In the genomic region with DNA sequence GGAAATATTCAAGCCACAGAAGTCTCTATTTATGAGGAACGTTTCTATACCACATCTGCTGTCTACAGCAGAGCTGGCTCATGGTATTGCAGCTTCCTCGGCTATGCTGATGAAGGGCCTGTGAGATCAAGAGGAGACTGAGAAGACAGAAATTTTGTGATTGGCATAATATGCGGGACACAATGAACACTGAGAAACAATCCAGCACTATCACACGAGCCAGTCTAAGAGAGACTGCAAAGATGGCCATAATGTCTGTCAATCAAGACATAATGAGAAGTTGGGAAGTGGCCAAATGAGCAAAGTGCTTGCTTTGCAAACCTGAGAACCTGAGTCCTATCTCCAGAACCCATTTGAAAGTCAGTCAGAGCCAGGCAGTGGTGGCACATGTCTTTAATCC, we compare ENCODE assay signal across 17 mouse cellular contexts.
DNase-seq lines count a peak whose midpoint lies in the region; ATAC-seq and TF ChIP-seq lines count a peak whose summit lies in the region.
"Had no signal": no experiment of that assay in that cellular context is flagged by ENCODE, and none has a peak within 500 bp of the region (broad histone marks: within the 10 kb centered on the region; RNA-seq: fewer than 3 reads in every experiment).

No protein-coding gene starts in this region.

- 17% methylated on average over 4 of the region's 4 CpGs for WGBS in forebrain, embryonic 15.5 days
- 88% methylated on average over 4 of the region's 4 CpGs for WGBS in forebrain, embryonic 10.5 days
- WGBS in hindbrain, postnatal 0 days: 26% methylated on average over 4 of the region's 4 CpGs
- WGBS in hindbrain, embryonic 14.5 days: 48% methylated on average over 4 of the region's 4 CpGs

- no peak for TF ChIP-seq CTCF in hindbrain, postnatal 0 days (IDR thresholded peaks at IDR 0.05; ENCODE audit: low read depth)
- no peak for TF ChIP-seq CTCF in cortical plate, adult 2 months (IDR thresholded peaks at IDR 0.05; ENCODE audit: extremely low read depth, insufficient read depth, low read length)

- H3K4me3 ChIP-seq in forebrain, embryonic 15.5 days: no peak overlapping the region
- H3K4me3 ChIP-seq in forebrain, embryonic 10.5 days: no peak overlapping the region
- H3K4me3 ChIP-seq in hindbrain, postnatal 0 days (ENCODE audit: low read length): no peak overlapping the region
- no peak overlapping the region for H3K4me3 ChIP-seq in hindbrain, embryonic 14.5 days (replicated peaks; ENCODE audit: low read length)
- no peak overlapping the region for H3K4me3 ChIP-seq in cortical plate, adult 2 months (ENCODE audit: insufficient read depth, low read length)
- H3K4me3 ChIP-seq: embryonic facial prominence, embryonic 10.5 days; heart, embryonic 10.5 days; intestine, embryonic 15.5 days had no signal

- ATAC-seq in forebrain, embryonic 15.5 days (replicated peaks): peak; percentile 84
- ATAC-seq in hindbrain, postnatal 0 days: no peak
- no peak for ATAC-seq in hindbrain, embryonic 14.5 days (ENCODE audit: low FRiP score)
- ATAC-seq: activated CD4-positive, CD25-positive, alpha-beta regulatory T cell, adult 4 months; intestine, embryonic 15.5 days; Patski had no signal

- H3K4me2 ChIP-seq in forebrain, embryonic 15.5 days (replicated peaks): no peak overlapping the region
- H3K4me2 ChIP-seq in hindbrain, postnatal 0 days (ENCODE audit: low read depth, low read length): no peak overlapping the region
- no peak overlapping the region for H3K4me2 ChIP-seq in hindbrain, embryonic 14.5 days (replicated peaks)
- H3K4me2 ChIP-seq: intestine, embryonic 15.5 days had no signal

- TF ChIP-seq POLR2A in cortical plate, adult 2 months (IDR thresholded peaks at IDR 0.05; ENCODE audit: extremely low read depth, insufficient read depth, low read length): no peak

- H3K36me3 ChIP-seq in forebrain, embryonic 15.5 days: no peaks in the 10 kb centered on the region
- H3K36me3 ChIP-seq in forebrain, embryonic 10.5 days (replicated peaks): no peaks in the 10 kb centered on the region
- no peaks in the 10 kb centered on the region for H3K36me3 ChIP-seq in hindbrain, postnatal 0 days (ENCODE audit: insufficient read depth, low read length)
- no peaks in the 10 kb centered on the region for H3K36me3 ChIP-seq in hindbrain, embryonic 14.5 days (replicated peaks; ENCODE audit: control insufficient read depth, insufficient read depth)
- H3K36me3 ChIP-seq: embryonic facial prominence, embryonic 10.5 days; heart, embryonic 10.5 days; intestine, embryonic 15.5 days had no signal

- no peak for DNase-seq in forebrain, embryonic 10.5 days (ENCODE audit: extremely low spot score, low spot score)
- DNase-seq in hindbrain, postnatal 0 days (ENCODE audit: low spot score): peak; percentile 26
- no peak for DNase-seq in hindbrain, embryonic 14.5 days (ENCODE audit: low spot score)
- no peak for DNase-seq in gastrocnemius, postnatal 25 days
- DNase-seq: adrenal gland, postnatal 14 days; gastrocnemius, postnatal 14 days; heart, postnatal 10 days; heart, postnatal 4 days; kidney, adult 18-20 months had no signal

- no peaks in the 10 kb centered on the region for H3K27me3 ChIP-seq in forebrain, embryonic 15.5 days
- no peaks in the 10 kb centered on the region for H3K27me3 ChIP-seq in forebrain, embryonic 10.5 days (ENCODE audit: poor library complexity, severe bottlenecking)
- H3K27me3 ChIP-seq in hindbrain, postnatal 0 days (ENCODE audit: insufficient read depth, low read length): no peaks in the 10 kb centered on the region
- no peaks in the 10 kb centered on the region for H3K27me3 ChIP-seq in hindbrain, embryonic 14.5 days (ENCODE audit: control insufficient read depth, insufficient read depth, low read length)
- H3K27me3 ChIP-seq: CH12.LX; intestine, embryonic 15.5 days; Patski had no signal

- peaks cover 10% of the 10 kb centered on the region; the same call in 1 of the 2 replicates for H3K4me1 ChIP-seq in forebrain, embryonic 15.5 days
- H3K4me1 ChIP-seq in forebrain, embryonic 10.5 days: no peaks in the 10 kb centered on the region
- H3K4me1 ChIP-seq in hindbrain, postnatal 0 days (ENCODE audit: insufficient read depth, low read length): no peaks in the 10 kb centered on the region
- 0 out of 2 replicates have a peak, but pooled peaks cover 6% of the 10 kb centered on the region for H3K4me1 ChIP-seq in hindbrain, embryonic 14.5 days (replicated peaks; ENCODE audit: control insufficient read depth, insufficient read depth, low read length)
- H3K4me1 ChIP-seq in cortical plate, adult 2 months (ENCODE audit: control insufficient read depth, insufficient read depth, low read length): peaks cover 2% of the 10 kb centered on the region
- H3K4me1 ChIP-seq: embryonic facial prominence, embryonic 10.5 days; heart, embryonic 10.5 days; intestine, embryonic 15.5 days had no signal

- no peaks in the 10 kb centered on the region for H3K9me3 ChIP-seq in forebrain, embryonic 15.5 days
- H3K9me3 ChIP-seq in forebrain, embryonic 10.5 days: no peaks in the 10 kb centered on the region
- no peaks in the 10 kb centered on the region for H3K9me3 ChIP-seq in hindbrain, postnatal 0 days (ENCODE audit: low read length)
- H3K9me3 ChIP-seq in hindbrain, embryonic 14.5 days (ENCODE audit: control insufficient read depth, low read length): no peaks in the 10 kb centered on the region
- H3K9me3 ChIP-seq: embryonic facial prominence, embryonic 10.5 days; heart, embryonic 10.5 days; intestine, embryonic 15.5 days had no signal

- peak overlapping the region; percentile 38; the same call in 1 of the 2 replicates for H3K27ac ChIP-seq in forebrain, embryonic 15.5 days (replicated peaks)
- no peak overlapping the region for H3K27ac ChIP-seq in forebrain, embryonic 10.5 days
- H3K27ac ChIP-seq in hindbrain, postnatal 0 days: no peak overlapping the region
- H3K27ac ChIP-seq in hindbrain, embryonic 14.5 days: no peak overlapping the region
- H3K27ac ChIP-seq in cortical plate, adult 2 months (ENCODE audit: insufficient read depth, low read length): peak overlapping the region; percentile 68; the same call in 1 of the 2 replicates
- H3K27ac ChIP-seq: embryonic facial prominence, embryonic 10.5 days; heart, embryonic 10.5 days; intestine, embryonic 15.5 days had no signal

- H3K9ac ChIP-seq in forebrain, embryonic 15.5 days (replicated peaks): no peak overlapping the region
- no peak overlapping the region for H3K9ac ChIP-seq in hindbrain, postnatal 0 days (replicated peaks; ENCODE audit: low read length)
- H3K9ac ChIP-seq in hindbrain, embryonic 14.5 days: no peak overlapping the region
- H3K9ac ChIP-seq: intestine, embryonic 15.5 days had no signal

Comparison
In these comparisons a context has a peak if more than half of its experiments do, and no peak if none do; other contexts are left out.
1. H3K27ac ChIP-seq: peak in forebrain, embryonic 15.5 days (single experiment) and cortical plate, adult 2 months (single experiment); none in forebrain, embryonic 10.5 days (single experiment), hindbrain, postnatal 0 days (single experiment) and hindbrain, embryonic 14.5 days (single experiment).